Comparison of ENCODE assay signal across 9 mouse cellular contexts in genomic region chr15:84960692-84961091, GRCm38 (mm10). TPM values are rescaled to one million over a fixed set of nuclear protein-coding genes. Genes with fewer than 3 reads are reported as not detected.
A peak's percentile ranks its signal among the peaks of the same experiment; 100 is the strongest.
DNase-seq lines count a peak whose midpoint lies in the region; ATAC-seq and TF ChIP-seq lines count a peak whose summit lies in the region.
"Had no signal": no experiment of that assay in that cellular context is flagged by ENCODE, and none has a peak within 500 bp of the region (broad histone marks: within the 10 kb centered on the region; RNA-seq: fewer than 3 reads in every experiment).

No protein-coding gene starts in this region.

- TF ChIP-seq CTCF in lung, adult 2 months (IDR thresholded peaks at IDR 0.05; ENCODE audit: insufficient read depth, low read length), result no peak

- DNase-seq in limb, embryonic 10.5 days (ENCODE audit: low spot score), result no peak
- peak; percentile 46 to 47 for DNase-seq in cerebellum, postnatal 14 days
- DNase-seq in hindbrain, embryonic 14.5 days (ENCODE audit: low spot score), result peak; percentile 41
- DNase-seq in right cerebral cortex, postnatal 10 days (ENCODE audit: low spot score in 2 of 2), result peak; percentile 74 to 75
- no peak for DNase-seq in lung, adult 2 months
- no peak for DNase-seq in kidney, adult 11 months

- no peak overlapping the region for H3K4me3 ChIP-seq in limb, embryonic 12.5 days (replicated peaks)
- H3K4me3 ChIP-seq in limb, embryonic 10.5 days, result no peak overlapping the region
- 0 out of 2 replicates have a peak overlapping the region, but pooled peaks have one; percentile 7 for H3K4me3 ChIP-seq in hindbrain, embryonic 14.5 days (replicated peaks; ENCODE audit: low read length)
- no peak overlapping the region for H3K4me3 ChIP-seq in lung, adult 2 months (replicated peaks; ENCODE audit: extremely low read depth, low read depth, low read length)
- no peak overlapping the region for H3K4me3 ChIP-seq in intestine, embryonic 16.5 days (ENCODE audit: low read length)

- no peak overlapping the region for H3K27ac ChIP-seq in limb, embryonic 12.5 days
- no peak overlapping the region for H3K27ac ChIP-seq in limb, embryonic 10.5 days
- peak overlapping the region; percentile 53 for H3K27ac ChIP-seq in hindbrain, embryonic 14.5 days
- no peak overlapping the region for H3K27ac ChIP-seq in intestine, embryonic 16.5 days (ENCODE audit: low read length)

- WGBS in limb, embryonic 12.5 days, result 29% methylated on average over 8 of the region's 8 CpGs
- 28% methylated on average over 8 of the region's 8 CpGs for WGBS in limb, embryonic 10.5 days
- WGBS in hindbrain, embryonic 14.5 days, result 21% methylated on average over 7 of the region's 8 CpGs
- 53% methylated on average over 8 of the region's 8 CpGs for WGBS in lung, adult 2 months
- 42% methylated on average over 8 of the region's 8 CpGs for WGBS in intestine, embryonic 16.5 days

- H3K4me2 ChIP-seq in limb, embryonic 12.5 days, result no peak overlapping the region
- H3K4me2 ChIP-seq in hindbrain, embryonic 14.5 days (replicated peaks), result peak overlapping the region; percentile 39
- no peak overlapping the region for H3K4me2 ChIP-seq in intestine, embryonic 16.5 days (ENCODE audit: low read depth, low read length)

- H3K36me3 ChIP-seq in limb, embryonic 12.5 days, result peaks cover 28% of the 10 kb centered on the region
- H3K36me3 ChIP-seq in limb, embryonic 10.5 days, result peaks cover 21% of the 10 kb centered on the region
- peaks cover 31% of the 10 kb centered on the region for H3K36me3 ChIP-seq in hindbrain, embryonic 14.5 days (replicated peaks; ENCODE audit: control insufficient read depth, insufficient read depth)
- H3K36me3 ChIP-seq in intestine, embryonic 16.5 days (ENCODE audit: control insufficient read depth, insufficient read depth, low read length), result no peaks in the 10 kb centered on the region

- no peak for ATAC-seq in limb, embryonic 12.5 days (ENCODE audit: insufficient number of reproducible peaks, insufficient read depth, low FRiP score, low TSS enrichment, low read depth)
- no peak for ATAC-seq in hindbrain, embryonic 14.5 days (ENCODE audit: low FRiP score)
- ATAC-seq in intestine, embryonic 16.5 days, result no peak

- no peaks in the 10 kb centered on the region for H3K27me3 ChIP-seq in limb, embryonic 12.5 days
- no peaks in the 10 kb centered on the region for H3K27me3 ChIP-seq in limb, embryonic 10.5 days (ENCODE audit: low read depth, poor library complexity, severe bottlenecking)
- no peaks in the 10 kb centered on the region for H3K27me3 ChIP-seq in hindbrain, embryonic 14.5 days (ENCODE audit: control insufficient read depth, insufficient read depth, low read length)
- no peaks in the 10 kb centered on the region for H3K27me3 ChIP-seq in intestine, embryonic 16.5 days (replicated peaks; ENCODE audit: control insufficient read depth, insufficient read depth, low read length)

- H3K9me3 ChIP-seq in limb, embryonic 12.5 days, result no peaks in the 10 kb centered on the region
- H3K9me3 ChIP-seq in limb, embryonic 10.5 days (replicated peaks), result no peaks in the 10 kb centered on the region
- no peaks in the 10 kb centered on the region for H3K9me3 ChIP-seq in hindbrain, embryonic 14.5 days (ENCODE audit: control insufficient read depth, low read length)
- H3K9me3 ChIP-seq in intestine, embryonic 16.5 days (ENCODE audit: control insufficient read depth, low read length), result no peaks in the 10 kb centered on the region

- peaks cover 13% of the 10 kb centered on the region; the same call in 1 of the 2 replicates for H3K4me1 ChIP-seq in limb, embryonic 12.5 days (replicated peaks)
- peaks cover 14% of the 10 kb centered on the region for H3K4me1 ChIP-seq in limb, embryonic 10.5 days
- H3K4me1 ChIP-seq in hindbrain, embryonic 14.5 days (replicated peaks; ENCODE audit: control insufficient read depth, insufficient read depth, low read length), result peaks cover 29% of the 10 kb centered on the region
- no peaks in the 10 kb centered on the region for H3K4me1 ChIP-seq in lung, adult 2 months (ENCODE audit: control insufficient read depth, insufficient read depth, low read length)
- H3K4me1 ChIP-seq in intestine, embryonic 16.5 days (ENCODE audit: control insufficient read depth, insufficient read depth, low read length), result peaks cover 3% of the 10 kb centered on the region; the same call in 1 of the 2 replicates

- 0 out of 2 replicates have a peak overlapping the region, but pooled peaks have one; percentile 27 for H3K9ac ChIP-seq in limb, embryonic 12.5 days (replicated peaks)
- H3K9ac ChIP-seq in hindbrain, embryonic 14.5 days, result peak overlapping the region; percentile 52
- H3K9ac ChIP-seq in intestine, embryonic 16.5 days (ENCODE audit: low read depth, low read length), result no peak overlapping the region

- no peak for TF ChIP-seq POLR2A in lung, adult 2 months (IDR thresholded peaks at IDR 0.05; ENCODE audit: borderline replicate concordance, extremely low read depth, low read depth, low read length)

RNA-seq across cellular contexts. Expression of gene 5031439G07Rik, which starts 27.7 kb away (rescaled TPM):
- 7.7 and 10.1 TPM in 2 replicates for polyA plus RNA-seq in limb, embryonic 12.5 days (2016; fragmentation: Nextera tagmentation; extraction: Ambion mirVana)
- 9.7 and 10.1 TPM in 2 replicates for polyA plus RNA-seq in limb, embryonic 10.5 days (2016; fragmentation: Nextera tagmentation; extraction: Ambion mirVana)
- polyA plus RNA-seq in hindbrain, embryonic 14.5 days (2014; fragmentation: Nextera tagmentation; extraction: Ambion mirVana), result 19.2 and 27.8 TPM in 2 replicates
- polyA plus RNA-seq in lung, adult 2 months (2012; rRNA removed), result 17.1 and 23.2 TPM in 2 replicates
- 7.1 and 8.1 TPM in 2 replicates for polyA plus RNA-seq in intestine, embryonic 16.5 days (2015; fragmentation: Nextera tagmentation; extraction: Ambion mirVana)

RNA-seq across cellular contexts. Expression of gene Nup50, which starts 37.5 kb away (rescaled TPM):
- polyA plus RNA-seq in limb, embryonic 12.5 days (2016; fragmentation: Nextera tagmentation; extraction: Ambion mirVana), result 55.3 and 57.6 TPM in 2 replicates
- polyA plus RNA-seq in limb, embryonic 10.5 days (2016; fragmentation: Nextera tagmentation; extraction: Ambion mirVana), result 67.9 and 69.1 TPM in 2 replicates
- 24.2 and 25.3 TPM in 2 replicates for polyA plus RNA-seq in hindbrain, embryonic 14.5 days (2014; fragmentation: Nextera tagmentation; extraction: Ambion mirVana)
- polyA plus RNA-seq in lung, adult 2 months (2012; rRNA removed), result 5.6 and 6.8 TPM in 2 replicates
- polyA plus RNA-seq in intestine, embryonic 16.5 days (2015; fragmentation: Nextera tagmentation; extraction: Ambion mirVana), result 31.5 and 32.7 TPM in 2 replicates

RNA-seq across cellular contexts. Expression of gene Gm29666, which starts 40.9 kb away (rescaled TPM):
- 0.90 and 1.0 TPM in 2 replicates for polyA plus RNA-seq in limb, embryonic 12.5 days (2016; fragmentation: Nextera tagmentation; extraction: Ambion mirVana)
- polyA plus RNA-seq in limb, embryonic 10.5 days (2016; fragmentation: Nextera tagmentation; extraction: Ambion mirVana), result 1.2 and 1.3 TPM in 2 replicates
- 0.74 and 0.83 TPM in 2 replicates for polyA plus RNA-seq in hindbrain, embryonic 14.5 days (2014; fragmentation: Nextera tagmentation; extraction: Ambion mirVana)
- 0.07 and 0.20 TPM in 2 replicates for polyA plus RNA-seq in lung, adult 2 months (2012; rRNA removed)
- 0.62 TPM in 2 replicates for polyA plus RNA-seq in intestine, embryonic 16.5 days (2015; fragmentation: Nextera tagmentation; extraction: Ambion mirVana)

RNA-seq across cellular contexts. Expression of gene Upk3a, which starts 56.2 kb away (rescaled TPM):
- not detected in 2 replicates for polyA plus RNA-seq in limb, embryonic 12.5 days (2016; fragmentation: Nextera tagmentation; extraction: Ambion mirVana)
- not detected in 2 replicates for polyA plus RNA-seq in limb, embryonic 10.5 days (2016; fragmentation: Nextera tagmentation; extraction: Ambion mirVana)
- polyA plus RNA-seq in hindbrain, embryonic 14.5 days (2014; fragmentation: Nextera tagmentation; extraction: Ambion mirVana), result 0.89 and 1.4 TPM in 2 replicates
- 2.0 and 3.0 TPM in 2 replicates for polyA plus RNA-seq in lung, adult 2 months (2012; rRNA removed)
- polyA plus RNA-seq in intestine, embryonic 16.5 days (2015; fragmentation: Nextera tagmentation; extraction: Ambion mirVana), result 1.6 and 2.1 TPM in 2 replicates
- polyA plus RNA-seq: limb, embryonic 11.5 days had no signal

Comparison
In these comparisons a context has a peak if more than half of its experiments do, and no peak if none do; other contexts are left out.
1. DNase-seq: peak in cerebellum, postnatal 14 days (2 of 2), hindbrain, embryonic 14.5 days (single experiment) and right cerebral cortex, postnatal 10 days (2 of 2); none in limb, embryonic 10.5 days (single experiment), lung, adult 2 months (single experiment) and kidney, adult 11 months (single experiment).